Mouse (Mus musculus): ENCODE measurements at regions not wholly inside any gene's neighbourhood (a gene's known extent, or its start where the extent isn't known, plus 50 kb on each side); places are given as distances from the start of the nearest gene placed in this dataset.

DNA sequence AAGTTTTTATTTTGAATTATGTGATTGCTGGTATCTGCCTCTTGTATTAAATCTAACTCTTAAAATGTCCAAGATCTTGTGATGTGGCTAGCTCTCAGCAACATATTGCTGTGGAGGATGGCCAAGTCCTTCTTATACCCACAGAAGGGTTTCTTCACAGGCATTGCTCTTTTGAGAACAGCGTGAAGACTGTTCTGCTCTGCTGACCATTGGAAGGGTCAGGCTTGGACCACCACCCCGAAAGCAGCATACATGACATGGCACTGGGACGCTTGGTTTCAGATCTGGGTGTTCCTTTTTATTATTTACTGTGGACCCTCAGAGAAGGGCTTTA, 352.8 kb downstream of the Ankrd50 start:
- in situ Hi-C loops (cut with MboI, MseI), result no loop called here

DNA sequence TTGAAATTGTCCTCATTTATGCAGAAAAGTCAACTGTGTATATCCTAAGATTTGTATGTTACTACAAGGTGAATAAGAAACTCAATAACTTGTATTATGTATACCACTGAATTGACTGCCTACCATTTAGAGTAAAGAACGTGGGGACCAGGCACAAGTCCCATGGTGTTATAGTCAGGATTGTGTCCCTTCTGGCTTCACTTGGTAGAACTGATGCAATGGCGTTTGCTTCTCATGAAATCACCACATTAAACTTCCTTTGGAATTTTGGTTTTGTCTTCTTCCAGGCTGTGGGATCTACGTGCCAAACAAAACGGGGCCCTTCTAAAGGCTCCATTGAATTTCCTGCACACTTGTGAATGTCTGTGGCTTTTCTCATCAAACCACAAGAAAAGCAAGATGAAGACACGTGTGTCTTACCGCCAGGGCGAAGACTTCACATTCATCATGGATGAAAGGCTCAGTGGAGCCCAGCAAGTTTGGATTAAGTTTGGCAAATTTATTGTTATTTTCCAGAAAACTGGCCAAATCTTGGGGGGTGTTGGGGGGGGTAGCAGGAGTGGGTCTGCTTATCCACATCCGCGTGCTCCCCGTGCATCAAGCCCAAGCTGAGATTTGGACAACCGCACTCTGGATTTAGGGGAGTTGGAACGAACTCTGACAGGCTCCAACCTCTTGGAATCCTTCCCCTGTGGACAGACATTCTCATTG, 353.3 kb downstream of the Ankrd50 start:
- in situ Hi-C loops (cut with MboI, MseI), result no loop called here

DNA sequence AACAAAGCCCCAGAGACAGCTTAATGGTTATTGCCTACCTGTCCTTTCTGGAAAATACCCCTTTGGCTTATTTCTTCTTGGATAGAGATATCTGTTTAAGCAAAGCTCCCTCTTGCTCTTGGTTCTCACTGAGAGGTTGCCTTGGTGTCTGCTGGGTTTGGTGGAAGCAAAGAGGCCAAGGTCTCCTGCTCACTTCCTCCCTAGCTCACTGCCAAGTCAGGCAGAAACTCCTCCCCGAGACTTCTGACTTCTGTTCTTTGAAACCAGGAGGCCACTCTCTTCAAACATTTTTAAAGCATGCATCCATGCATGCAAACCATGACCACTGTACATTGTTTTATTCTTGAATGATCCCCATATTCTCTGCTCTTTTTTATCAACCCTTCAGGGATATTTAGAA, 354.6 kb downstream of the Ankrd50 start:
- in situ Hi-C loops (cut with MboI, MseI), result no loop called here

DNA sequence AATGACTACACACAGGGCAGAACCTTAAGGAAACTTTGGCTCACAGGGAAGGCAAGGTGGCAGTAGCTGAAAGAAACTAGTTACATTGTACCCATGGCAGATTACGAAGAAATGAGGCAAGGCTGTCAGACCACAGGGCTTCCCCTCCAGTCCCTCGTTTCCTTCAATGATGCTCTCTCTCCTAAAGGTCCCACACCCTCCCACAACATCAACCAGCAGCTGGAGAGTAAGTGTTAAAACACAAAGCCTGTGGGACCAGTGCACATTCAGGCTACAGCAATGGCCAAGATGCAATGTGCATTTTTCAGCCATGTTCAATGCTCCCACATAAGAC, 355.5 kb downstream of the Ankrd50 start:
- in situ Hi-C loops (cut with MboI, MseI), result no loop called here

DNA sequence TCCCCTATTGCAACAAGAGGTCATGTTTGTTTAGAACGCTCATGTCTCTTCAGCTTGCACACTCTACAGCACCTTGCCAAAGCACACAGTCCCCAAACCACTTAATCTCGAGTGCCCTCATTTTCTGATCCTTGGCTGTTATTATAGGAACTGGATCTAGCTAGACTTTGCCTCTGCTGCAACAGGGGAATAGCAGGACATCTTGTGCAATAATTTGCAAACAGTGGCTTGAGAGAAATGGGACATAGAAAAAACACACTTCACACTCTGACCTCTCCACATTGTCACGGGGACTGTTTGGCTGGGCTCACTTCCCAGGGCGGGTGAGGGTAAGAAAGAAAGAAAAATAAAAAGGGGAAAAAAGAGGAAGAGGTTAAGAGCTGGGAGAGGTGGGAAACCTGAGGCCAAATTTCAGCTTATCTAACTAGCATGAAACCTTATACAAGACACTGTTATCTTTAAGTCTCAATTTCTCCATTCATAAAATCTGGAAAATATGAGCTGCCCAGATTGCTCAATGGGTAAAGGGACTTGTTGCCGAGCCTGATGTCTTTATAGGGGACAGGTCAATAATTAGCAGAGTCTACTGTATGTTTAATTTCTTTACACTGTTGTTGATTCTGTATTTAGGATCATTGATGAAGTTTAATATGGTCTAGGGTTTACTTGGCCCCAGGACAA, 356.0 kb downstream of the Ankrd50 start:
- in situ Hi-C loops (cut with MboI, MseI), result no loop called here

DNA sequence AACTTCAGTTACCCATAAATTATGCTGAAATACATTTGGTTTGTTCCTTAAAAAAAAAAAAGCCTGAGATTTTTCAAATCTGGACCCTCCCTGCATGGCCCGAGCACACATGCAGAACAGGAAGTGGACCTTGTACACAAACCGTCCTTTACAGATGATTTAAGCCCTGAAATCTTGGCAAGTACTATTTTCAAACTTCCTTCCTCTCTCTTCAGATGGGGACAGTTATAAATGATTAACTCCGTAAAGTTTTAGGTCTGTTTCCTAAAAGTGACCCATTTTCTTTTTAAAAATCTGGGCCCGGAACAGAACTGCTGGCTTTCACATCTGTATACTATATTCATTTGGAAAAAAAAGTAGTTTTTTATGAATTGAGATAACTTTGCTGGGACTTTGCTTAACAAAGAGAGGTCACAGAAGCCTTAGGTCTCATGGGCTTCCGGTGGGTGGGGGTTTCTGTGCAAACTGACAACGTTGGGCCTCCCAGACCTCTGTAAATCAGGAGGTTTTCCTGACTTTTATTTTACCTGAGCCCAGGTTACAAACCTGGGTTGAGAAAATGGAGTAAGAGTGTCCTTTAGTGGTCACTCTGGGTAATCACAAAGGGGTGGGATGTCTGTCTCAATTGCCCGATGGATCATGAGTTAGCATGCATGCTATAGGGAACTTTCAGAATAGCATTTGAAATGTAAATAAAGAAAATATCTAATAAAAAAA, 368.4 kb downstream of the Ankrd50 start:
- in situ Hi-C loops (cut with MboI, MseI), result no loop called here

DNA sequence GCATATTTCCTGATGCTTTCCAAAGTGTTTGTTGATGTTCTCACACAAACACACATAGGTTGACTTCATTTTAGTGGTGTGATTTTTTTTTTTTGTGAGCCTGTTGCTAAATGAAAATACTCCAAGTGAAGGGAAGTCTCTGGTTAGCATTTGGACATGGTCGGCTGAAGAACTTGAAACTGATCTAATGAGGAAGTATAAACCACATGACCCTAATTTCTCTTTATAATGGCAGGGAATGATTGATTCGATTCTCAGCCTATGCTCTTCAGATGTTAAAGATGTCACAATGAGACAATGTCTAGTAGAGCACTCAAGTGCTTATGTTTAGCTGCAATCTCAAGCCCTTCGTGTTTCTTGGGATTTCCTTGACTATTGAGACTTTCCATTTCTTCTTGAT, 372.1 kb downstream of the Ankrd50 start:
- in situ Hi-C loops (cut with MboI, MseI), result no loop called here

DNA sequence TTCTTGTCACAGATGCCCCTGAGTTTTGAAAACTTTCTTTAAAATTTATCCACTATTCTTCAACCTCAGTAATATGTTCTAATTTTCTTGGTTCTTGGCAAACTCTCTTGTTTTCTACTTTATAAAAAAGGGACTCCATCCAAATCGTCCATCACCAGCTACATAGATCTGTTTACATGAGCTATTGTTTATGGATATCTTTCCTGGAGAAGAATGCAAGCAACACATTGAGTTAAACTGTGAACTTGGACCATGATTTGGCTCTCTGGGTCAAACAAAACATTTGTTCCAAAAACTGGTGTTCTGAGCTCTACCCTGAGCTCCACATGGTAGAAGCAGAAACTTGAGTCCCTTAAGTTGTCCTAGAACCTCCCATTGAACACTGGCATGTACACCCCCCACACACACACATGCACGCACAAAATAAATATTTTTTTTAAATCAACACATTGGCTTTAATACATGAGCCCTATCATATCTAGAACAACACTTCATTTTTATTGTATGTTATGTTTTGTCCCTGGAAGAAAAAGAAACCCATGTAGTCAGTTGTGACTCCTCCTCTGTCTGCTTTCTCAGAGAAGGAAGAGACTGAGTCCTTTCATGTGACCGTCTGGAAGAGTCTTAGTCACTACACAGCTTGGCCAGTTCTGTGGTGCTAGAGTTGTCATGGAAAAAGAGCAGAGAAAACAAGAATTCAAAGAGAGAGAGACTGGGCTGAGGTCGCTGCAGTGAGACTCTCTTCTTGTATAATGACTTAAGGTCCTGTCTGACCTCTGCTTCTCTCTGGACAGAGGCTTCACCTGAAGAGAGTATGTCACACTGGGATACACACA, 379.4 kb downstream of the Ankrd50 start:
- in situ Hi-C loops (cut with MboI, MseI), result no loop called here

DNA sequence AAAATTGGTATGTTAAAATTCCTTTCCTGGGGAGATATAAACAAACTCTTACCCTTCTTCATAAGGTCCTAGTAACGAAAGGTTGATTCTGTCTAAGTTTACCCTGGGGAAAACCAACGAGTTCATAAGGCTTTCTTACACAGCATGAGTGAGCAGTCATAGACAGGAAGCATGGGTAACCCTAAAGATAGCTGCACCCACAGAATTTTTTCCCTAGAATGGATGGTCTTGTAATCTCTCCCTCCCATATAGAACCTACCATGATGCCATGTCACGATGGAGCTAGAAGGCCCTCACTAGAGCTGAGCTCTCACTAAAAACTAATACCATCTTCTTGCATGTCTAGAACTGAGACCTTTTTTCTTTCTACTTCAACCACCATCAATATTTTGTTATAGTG, 380.1 kb upstream of the Gm5148 start:
- in situ Hi-C loops (cut with MboI, MseI), result no loop called here

DNA sequence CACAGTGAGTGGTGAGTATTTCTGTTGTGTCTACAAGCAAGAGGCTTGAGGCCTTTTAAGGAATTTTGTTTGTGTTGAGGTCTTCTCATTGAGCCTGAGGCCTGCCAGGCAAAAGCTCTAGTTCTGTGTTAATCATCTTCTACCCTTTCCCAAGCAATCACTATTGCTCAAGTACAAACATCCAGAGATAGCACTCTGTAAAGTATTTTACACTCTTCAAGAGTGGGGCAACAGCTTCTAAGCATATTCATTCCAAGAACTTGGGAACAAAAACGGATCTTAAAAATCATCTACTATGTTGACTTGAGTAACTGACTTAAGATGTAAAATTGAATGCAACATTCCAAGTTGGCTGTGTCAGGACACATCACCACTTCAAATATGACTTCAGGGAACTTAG, 378.7 kb upstream of the Gm5148 start:
- in situ Hi-C loops (cut with MboI, MseI), result no loop called here

DNA sequence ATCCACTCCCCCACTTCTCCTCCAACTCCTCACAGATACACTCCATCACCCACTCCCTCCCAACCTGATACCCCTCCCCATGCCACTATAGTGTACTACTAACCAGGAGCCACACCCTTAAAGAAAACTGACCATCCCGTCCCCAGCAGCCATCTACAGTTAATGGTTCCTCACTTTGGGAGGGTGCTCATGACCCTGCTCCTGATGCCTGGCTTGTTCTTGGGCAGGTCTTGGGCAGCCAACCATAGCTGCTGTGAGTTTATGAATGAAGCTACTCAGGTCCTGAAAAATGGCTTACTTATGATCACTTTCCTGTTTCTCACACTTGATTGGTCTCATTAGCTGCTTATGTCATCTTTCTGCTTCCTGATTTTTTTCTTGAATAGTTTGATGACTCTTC, 377.9 kb upstream of the Gm5148 start:
- in situ Hi-C loops (cut with MboI, MseI), result no loop called here

DNA sequence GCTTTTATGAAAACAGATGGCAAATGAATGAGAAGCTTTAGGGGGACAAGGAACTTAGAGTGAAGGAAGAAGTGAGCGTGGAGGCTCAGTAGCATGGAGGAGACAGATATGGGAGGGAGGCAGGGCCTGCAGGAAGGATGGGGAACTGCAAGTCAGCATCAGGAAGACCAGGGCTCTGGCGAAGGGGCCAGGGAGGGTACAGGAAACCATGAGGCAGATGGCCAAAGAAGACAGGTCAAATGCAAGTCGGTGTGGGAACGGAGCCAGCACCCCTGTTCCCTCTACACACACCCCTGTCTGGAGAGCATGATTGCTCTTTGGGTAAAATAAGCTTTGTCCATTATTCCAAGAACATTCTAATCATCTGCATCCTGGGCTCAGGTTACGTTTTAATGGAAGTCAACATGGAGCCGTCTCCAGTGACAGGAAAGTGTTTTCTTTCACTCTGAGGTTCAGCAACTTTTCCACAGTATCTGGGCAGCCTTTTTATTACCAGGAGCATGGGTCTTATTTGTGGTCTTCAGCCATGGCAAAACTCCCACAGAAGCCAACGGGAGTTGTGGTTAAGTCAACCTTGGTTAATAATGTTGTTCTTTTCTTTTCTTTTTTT, 370.2 kb upstream of the Gm5148 start:
- in situ Hi-C loops (cut with MboI, MseI), result no loop called here

DNA sequence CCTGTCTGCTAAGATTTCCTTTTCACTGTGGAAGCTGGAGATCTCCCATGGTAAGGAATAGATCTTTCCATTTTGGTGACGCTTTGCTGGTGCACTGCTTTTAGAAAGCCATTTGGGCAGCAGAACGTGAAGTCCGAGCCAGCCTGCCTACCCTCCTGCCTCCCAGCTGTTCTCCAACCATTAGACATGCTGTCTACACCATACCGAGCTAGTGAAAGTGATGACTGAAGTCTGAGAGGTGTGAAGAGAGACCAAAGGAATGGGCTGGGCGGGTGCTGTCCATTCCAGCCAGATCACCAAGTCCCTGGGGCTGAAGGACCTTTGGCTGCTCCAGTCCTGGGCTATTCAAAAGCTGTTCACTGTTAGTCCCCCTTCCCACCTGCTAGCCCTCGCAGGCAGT, 360.3 kb upstream of the Gm5148 start:
- in situ Hi-C loops (cut with MboI, MseI), result no loop called here

DNA sequence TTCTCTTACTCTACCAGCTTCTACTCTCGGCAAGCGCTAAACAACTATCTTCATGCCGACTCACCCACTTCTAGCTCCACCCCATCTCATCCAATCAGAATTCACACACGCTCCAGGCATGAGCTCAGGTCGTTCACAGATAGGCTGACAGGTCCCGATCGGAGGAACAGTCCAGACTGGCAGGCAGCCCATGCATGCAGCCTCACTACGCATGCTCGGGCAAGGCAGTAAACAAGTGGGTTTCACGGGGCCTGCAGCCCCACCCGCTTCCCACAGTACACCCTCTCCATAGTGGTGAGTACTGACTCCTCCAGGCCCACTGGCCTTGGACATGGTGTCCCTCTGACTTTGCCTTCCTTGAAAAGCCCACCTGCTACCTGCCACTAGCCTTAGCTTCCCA, 358.1 kb upstream of the Gm5148 start:
- in situ Hi-C loops (cut with MboI, MseI), result no loop called here

DNA sequence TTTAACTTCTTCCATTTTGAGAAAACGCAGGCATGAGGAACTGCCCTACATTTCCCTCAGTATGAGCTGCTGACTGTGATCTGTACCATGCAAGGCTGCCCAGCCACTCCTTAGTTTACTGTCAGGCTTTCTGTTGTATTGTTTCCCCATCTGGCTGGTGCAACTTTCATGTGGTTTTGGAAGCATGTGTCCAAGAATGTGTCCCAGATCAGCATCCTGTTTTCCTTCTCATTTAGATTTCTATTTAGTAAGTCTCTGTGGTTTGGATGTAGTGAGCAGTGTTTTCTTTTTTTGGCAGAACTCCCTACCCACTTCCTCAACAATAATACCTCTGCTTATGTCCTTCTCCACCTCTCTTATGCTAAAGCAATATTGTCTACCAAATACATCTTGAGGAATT, 352.5 kb upstream of the Gm5148 start:
- in situ Hi-C loops (cut with MboI, MseI), result no loop called here

DNA sequence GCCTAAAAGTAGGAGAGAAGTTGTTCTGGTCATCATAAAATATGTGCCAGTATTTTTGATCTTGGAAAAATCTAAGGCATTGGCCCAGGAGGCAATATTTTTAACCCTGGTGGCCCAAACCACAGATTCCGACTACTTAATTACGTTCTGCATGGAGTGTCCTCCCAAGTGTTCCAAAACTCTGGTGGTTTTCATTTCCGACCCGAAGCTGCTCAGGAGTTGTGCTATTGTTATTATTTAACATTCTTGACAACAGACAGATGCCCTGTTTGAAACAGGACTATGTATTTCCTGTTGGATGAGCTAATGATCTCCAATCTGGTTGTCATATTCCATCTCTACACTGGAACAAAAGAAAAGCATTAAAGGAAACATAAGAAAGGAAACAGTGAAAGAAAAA, 349.7 kb upstream of the Gm5148 start:
- in situ Hi-C loops (cut with MboI, MseI), result no loop called here

DNA sequence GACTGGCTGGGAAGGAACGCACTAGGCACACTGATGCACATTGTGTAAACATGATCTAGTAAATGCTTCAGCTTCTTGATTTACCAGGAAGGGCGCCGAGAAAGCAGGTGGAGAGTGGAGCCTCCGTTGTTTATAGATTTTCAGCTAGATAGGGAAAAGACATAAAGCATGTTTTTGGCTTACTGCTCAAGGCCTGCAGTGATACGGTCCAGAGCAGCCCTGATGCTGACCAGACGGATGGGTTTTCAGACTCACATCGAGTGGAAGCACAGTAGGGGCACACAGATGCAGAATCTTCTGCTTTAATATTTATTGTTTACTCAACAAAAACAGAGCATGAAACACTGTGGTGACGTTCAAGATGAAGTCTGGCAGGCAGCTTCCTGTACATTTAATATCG, 331.3 kb upstream of the Gm5148 start:
- in situ Hi-C loops (cut with MboI, MseI), result no loop called here

DNA sequence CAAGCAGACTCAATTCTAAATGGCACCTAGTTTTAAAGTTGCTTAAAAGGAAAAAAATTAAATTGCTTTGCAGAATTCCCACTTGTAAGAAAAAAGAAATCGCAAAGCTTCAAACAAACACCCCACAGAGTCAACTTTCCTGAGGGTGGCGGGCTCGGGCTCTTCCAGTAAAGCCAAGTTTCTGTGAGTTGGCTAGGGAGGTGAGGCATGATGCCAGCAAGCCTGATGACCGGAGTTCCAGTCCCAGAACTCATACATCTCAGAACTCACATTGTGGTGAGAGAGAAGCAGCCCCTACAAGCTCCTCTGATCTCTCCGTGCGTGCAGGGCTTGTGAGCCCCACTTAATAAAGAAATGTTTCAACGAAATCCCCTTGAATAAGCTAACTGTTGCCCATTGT, 328.7 kb upstream of the Gm5148 start:
- in situ Hi-C loops (cut with MboI, MseI), result no loop called here

DNA sequence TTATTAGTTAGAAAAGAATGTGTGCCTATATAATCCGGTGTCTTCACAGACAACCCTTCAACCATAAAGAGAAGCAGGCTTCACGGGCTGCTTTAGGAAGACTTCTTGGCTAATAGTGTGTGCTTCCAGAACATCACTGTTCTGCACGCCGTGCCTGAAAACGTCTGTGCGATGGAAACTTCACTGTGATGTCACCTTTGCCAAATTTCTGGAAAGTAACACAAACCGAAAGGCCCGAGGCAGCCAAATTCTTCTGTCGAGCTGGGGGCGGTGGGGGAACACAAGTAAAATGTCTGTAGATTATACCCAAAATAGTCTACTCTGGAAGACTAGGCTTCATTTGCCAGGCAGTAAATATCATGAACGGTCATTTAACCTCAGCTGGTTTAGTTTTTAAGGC, 327.5 kb upstream of the Gm5148 start:
- in situ Hi-C loops (cut with MboI, MseI), result no loop called here

DNA sequence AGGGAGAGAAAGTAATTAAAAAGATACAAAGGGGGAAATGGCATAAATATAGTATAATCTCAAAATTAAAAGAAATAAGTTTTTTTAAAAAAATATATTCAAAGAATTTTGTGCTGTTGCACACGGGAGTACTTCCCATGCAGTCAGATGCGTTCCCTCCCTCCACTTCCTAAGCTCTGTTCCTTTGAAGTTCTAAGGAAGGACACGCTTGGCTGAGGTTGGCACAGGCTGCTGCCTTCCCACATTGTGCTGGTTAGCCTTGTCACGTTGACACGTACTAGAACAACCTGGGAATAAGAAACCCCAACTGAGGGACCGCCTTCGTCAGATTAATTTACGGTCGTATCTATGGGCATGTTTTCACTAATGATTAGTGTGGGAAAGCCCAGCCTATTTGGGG, 326.6 kb upstream of the Gm5148 start:
- in situ Hi-C loops (cut with MboI, MseI), result no loop called here

DNA sequence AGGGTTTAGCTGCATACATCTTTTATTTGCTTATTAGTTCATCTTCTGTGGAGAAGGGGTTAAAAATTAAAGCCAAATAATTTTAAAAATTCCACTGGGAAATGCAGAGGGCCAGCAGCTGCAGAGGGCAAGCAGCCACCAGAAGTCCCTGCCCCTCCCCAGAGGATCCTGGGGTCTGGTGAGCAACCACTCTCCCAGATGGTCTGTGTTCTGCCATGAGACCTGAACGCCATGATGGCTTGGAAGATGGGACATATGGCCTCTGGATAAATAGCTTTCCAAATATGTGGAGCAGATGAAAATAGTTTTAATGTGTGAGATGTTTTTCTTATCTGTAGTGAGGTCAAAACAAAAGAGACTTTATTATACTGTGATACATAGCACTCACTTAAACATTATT, 326.1 kb upstream of the Gm5148 start:
- in situ Hi-C loops (cut with MboI, MseI), result no loop called here

DNA sequence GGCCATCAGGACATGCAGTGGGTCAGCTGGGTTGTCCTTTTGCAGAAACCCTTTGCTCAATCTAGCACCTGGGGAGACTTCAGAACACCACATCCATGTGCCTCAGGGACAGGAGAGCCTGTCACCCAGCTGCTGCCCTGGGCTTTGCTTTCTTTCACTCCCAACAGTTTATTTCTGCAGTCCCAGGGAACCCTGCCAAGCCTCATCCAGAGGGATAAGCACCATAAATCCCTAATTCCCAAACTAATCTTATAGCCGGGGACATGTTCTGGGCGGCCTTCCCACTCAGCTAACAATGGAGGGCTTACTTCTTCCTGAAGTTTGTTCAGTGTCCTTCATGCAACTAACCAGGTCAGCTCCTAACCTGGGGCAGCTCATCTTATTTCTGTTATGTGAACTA, 325.0 kb upstream of the Gm5148 start:
- in situ Hi-C loops (cut with MboI, MseI), result no loop called here

Data from T-helper 1 cell (primary cell).